Mouse (Mus musculus): ENCODE data around the gene Gjc3. TPM values are rescaled to one million over a fixed set of nuclear protein-coding genes. Genes with fewer than 3 reads are reported as not detected.

The Gjc3 gene
- polyA plus RNA-seq, 1 experiment from 2014 or later, result 0.33 TPM

DNA sequence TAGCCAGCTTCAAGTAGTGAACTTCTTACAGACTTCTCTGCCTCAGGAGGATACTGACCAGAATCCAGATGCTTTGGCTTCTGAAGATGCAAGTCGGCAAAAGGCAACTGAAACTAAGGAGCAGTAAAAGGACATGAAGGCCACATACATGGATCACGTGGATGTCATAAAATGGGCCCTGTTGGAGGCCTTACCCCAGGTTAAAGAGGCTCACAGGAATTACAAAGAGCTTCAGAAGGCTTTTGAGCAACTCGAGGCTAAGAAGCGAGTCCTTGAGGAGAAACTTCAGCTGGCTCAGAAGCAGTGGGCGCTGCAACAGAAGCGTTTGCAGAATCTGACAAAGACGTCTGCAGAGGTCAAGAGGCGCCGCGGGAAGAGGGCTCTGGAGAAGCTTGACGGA is 34.5 kb downstream of the Gjc3 start:
- Histone ChIP-seq H3K9me3 (ENCODE audit: control insufficient read depth, low read length) (no peaks in the 10 kb centered on the region), H3K27me3 (replicated peaks; ENCODE audit: control insufficient read depth, insufficient read depth, low read length) (no peaks in the 10 kb centered on the region; the same call in 1 of the 2 replicates), H3K9ac (replicated peaks; ENCODE audit: low read depth, low read length) (no peak overlapping the region), H3K4me2 (ENCODE audit: low read length) (no peak overlapping the region), H3K4me1 (replicated peaks; ENCODE audit: control insufficient read depth, insufficient read depth, low read length) (no peaks in the 10 kb centered on the region), H3K36me3 (ENCODE audit: control insufficient read depth, insufficient read depth) (no peaks in the 10 kb centered on the region), H3K4me3 (replicated peaks; ENCODE audit: low read length) (no peak overlapping the region), H3K27ac (ENCODE audit: low read length) (no peak overlapping the region)
- no peak for ATAC-seq
- WGBS, result 80% methylated on average over 11 of the region's 11 CpGs

DNA sequence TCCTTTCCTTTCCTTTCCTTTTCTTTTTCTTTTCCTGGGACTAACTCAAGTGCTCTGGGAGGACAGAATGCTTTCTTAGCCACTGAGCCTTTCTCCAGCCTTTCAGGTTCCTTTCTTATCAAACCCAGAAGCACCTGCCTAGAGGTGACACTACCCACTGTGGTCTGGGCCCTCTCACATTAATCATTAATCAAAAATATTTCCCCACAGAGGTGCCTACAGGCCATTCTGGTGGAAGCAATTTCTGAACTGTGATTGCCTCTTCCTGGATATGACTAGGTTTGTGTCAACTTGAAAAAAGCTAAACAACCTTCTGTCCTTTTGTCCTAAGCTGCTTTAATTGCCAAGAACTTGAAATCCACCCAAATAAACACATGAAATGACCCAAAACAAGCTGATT is 40.7 kb downstream of the Gjc3 start:
- Histone ChIP-seq H3K36me3 (ENCODE audit: control insufficient read depth, insufficient read depth) (no peaks in the 10 kb centered on the region), H3K4me1 (replicated peaks; ENCODE audit: control insufficient read depth, insufficient read depth, low read length) (no peaks in the 10 kb centered on the region), H3K9ac (replicated peaks; ENCODE audit: low read depth, low read length) (no peak overlapping the region), H3K4me2 (ENCODE audit: low read length) (no peak overlapping the region), H3K27ac (ENCODE audit: low read length) (no peak overlapping the region), H3K4me3 (replicated peaks; ENCODE audit: low read length) (no peak overlapping the region), H3K9me3 (ENCODE audit: control insufficient read depth, low read length) (no peaks in the 10 kb centered on the region), H3K27me3 (replicated peaks; ENCODE audit: control insufficient read depth, insufficient read depth, low read length) (no peaks in the 10 kb centered on the region)
- no peak for ATAC-seq

DNA sequence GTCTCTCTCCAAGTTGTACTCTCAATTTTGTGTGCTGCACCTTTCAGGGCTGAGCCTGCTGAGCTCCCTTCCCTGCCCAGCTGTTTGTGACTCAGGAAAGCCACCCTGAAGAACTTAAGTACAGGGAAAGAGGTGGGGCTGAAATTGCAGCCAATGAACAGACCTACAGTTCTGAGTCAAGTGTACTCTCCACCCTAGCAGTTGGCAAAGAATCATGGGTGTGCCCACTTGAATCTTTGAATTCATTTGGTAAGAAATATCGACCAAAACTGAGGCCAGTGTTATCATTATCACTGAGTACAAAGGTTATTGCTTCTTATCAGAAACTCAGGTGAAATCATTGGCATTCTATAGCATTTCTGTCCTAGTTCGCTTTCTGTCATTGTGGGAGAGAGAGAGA is 41.4 kb downstream of the Gjc3 start, which contains the start of gene Cyp3a13:
Gene Cyp3a13 (minus strand): TSS at position 88 of the 400 bp plus-strand sequence.
- 60% methylated on average over 2 of the region's 2 CpGs for WGBS
- Histone ChIP-seq H3K36me3 (ENCODE audit: control insufficient read depth, insufficient read depth) (no peaks in the 10 kb centered on the region), H3K9me3 (ENCODE audit: control insufficient read depth, low read length) (no peaks in the 10 kb centered on the region), H3K4me1 (replicated peaks; ENCODE audit: control insufficient read depth, insufficient read depth, low read length) (no peaks in the 10 kb centered on the region), H3K4me3 (replicated peaks; ENCODE audit: low read length) (no peak within 1 kb of the TSS), H3K9ac (replicated peaks; ENCODE audit: low read depth, low read length) (no peak within 1 kb of the TSS), H3K27ac (ENCODE audit: low read length) (no peak within 1 kb of the TSS), H3K27me3 (replicated peaks; ENCODE audit: control insufficient read depth, insufficient read depth, low read length) (no peaks in the 10 kb centered on the region), H3K4me2 (ENCODE audit: low read length) (no peak within 1 kb of the TSS)
- ATAC-seq, result no peak

DNA sequence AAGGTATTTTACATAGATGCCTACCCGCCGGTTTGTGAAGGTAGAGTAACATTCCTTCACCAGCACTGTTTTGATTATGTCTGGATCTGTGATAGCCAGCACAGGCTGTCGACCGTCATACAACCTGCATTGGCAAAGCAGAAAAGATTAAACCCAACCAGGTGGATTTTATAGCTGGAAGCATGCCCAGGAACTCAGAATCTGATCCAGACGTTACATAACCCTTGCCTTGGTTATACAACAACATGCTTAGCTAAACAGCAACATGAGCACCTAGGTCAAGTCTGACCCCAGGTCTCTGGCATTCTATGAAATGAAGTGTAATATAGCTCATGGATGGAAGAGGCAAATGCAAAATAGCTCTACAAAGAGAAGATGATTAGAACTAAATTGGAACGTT is 47.3 kb downstream of the Gjc3 start:
- no peak overlapping the region for H3K4me2 ChIP-seq (ENCODE audit: low read length)
- no peaks in the 10 kb centered on the region for H3K36me3 ChIP-seq (ENCODE audit: control insufficient read depth, insufficient read depth)
- H3K9me3 ChIP-seq (ENCODE audit: control insufficient read depth, low read length), result no peaks in the 10 kb centered on the region
- no peaks in the 10 kb centered on the region for H3K27me3 ChIP-seq (replicated peaks; ENCODE audit: control insufficient read depth, insufficient read depth, low read length)
- H3K9ac ChIP-seq (replicated peaks; ENCODE audit: low read depth, low read length), result no peak overlapping the region
- WGBS, result 80% methylated on average over 6 of the region's 6 CpGs
- no peak overlapping the region for H3K4me3 ChIP-seq (replicated peaks; ENCODE audit: low read length)
- ATAC-seq, result no peak
- no peaks in the 10 kb centered on the region for H3K4me1 ChIP-seq (replicated peaks; ENCODE audit: control insufficient read depth, insufficient read depth, low read length)
- no peak overlapping the region for H3K27ac ChIP-seq (ENCODE audit: low read length)

DNA sequence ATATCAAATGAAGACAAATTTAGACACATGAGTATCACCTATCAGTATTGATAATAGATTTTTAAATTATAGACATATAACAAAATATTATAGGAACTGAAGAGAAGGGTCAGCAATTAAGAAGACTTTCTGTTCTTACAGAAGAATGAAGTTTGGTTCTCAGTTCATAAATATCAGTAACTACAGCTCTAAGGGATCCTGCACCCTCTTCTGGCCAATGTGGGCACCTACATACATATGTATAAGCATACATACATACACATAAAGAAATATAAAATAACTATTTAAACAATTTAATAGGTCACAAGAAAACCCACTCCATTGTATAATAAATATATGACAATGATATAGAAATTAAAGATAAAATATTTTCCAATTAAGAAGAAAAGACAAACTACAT is 48.4 kb downstream of the Gjc3 start:
- Histone ChIP-seq H3K9ac (replicated peaks; ENCODE audit: low read depth, low read length) (no peak overlapping the region), H3K36me3 (ENCODE audit: control insufficient read depth, insufficient read depth) (no peaks in the 10 kb centered on the region), H3K9me3 (ENCODE audit: control insufficient read depth, low read length) (no peaks in the 10 kb centered on the region), H3K27ac (ENCODE audit: low read length) (no peak overlapping the region), H3K4me1 (replicated peaks; ENCODE audit: control insufficient read depth, insufficient read depth, low read length) (no peaks in the 10 kb centered on the region), H3K27me3 (replicated peaks; ENCODE audit: control insufficient read depth, insufficient read depth, low read length) (no peaks in the 10 kb centered on the region), H3K4me3 (replicated peaks; ENCODE audit: low read length) (no peak overlapping the region), H3K4me2 (ENCODE audit: low read length) (no peak overlapping the region)
- no peak for ATAC-seq

DNA sequence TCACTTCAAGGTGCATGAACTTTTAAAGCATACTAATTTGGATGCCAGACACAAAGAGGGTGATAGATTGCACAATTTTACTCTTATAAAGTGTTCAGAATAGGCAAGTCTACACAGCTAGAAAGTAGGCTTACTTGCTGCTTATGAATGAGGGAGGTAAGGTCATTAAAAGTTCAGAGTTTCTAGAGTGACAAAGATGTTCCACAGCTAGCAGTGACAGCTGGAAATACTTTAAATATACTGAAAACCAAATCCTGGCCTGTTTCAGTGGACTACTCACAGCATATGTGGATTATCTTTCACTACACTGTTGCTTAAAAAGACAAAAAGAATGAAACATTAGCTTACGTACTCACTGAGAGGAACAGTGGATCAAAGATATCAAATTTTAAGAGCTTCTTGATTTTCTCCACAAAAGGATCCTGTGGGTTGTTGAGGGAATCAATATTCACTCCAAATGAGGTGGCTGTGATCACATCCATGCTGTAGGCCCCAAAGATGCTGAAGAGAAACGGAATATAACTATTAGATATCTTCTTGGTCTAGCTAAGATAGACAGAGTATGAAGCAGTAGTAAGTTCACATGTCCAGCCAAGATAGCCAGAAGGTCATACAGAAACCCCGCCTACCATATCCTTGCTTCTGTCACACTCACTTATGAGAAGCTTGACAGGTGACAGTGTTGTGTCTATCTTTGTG is 53.2 kb downstream of the Gjc3 start:
- WGBS, result 90% methylated on average over 3 of the region's 3 CpGs
- H3K9me3 ChIP-seq (ENCODE audit: control insufficient read depth, low read length), result no peaks in the 10 kb centered on the region
- H3K27ac ChIP-seq (ENCODE audit: low read length), result no peak overlapping the region
- no peaks in the 10 kb centered on the region for H3K36me3 ChIP-seq (ENCODE audit: control insufficient read depth, insufficient read depth)
- H3K4me3 ChIP-seq (replicated peaks; ENCODE audit: low read length), result no peak overlapping the region
- ATAC-seq, result no peak
- no peak overlapping the region for H3K9ac ChIP-seq (replicated peaks; ENCODE audit: low read depth, low read length)
- H3K27me3 ChIP-seq (replicated peaks; ENCODE audit: control insufficient read depth, insufficient read depth, low read length), result no peaks in the 10 kb centered on the region
- no peak overlapping the region for H3K4me2 ChIP-seq (ENCODE audit: low read length)
- no peaks in the 10 kb centered on the region for H3K4me1 ChIP-seq (replicated peaks; ENCODE audit: control insufficient read depth, insufficient read depth, low read length)

Other genes with a start within 250 kb of the Gjc3 start
- gene Nyap1, start 221.5 kb downstream of the Gjc3 start, polyA plus RNA-seq (2015; fragmentation: Nextera tagmentation; extraction: Ambion mirVana), result 52.3 and 59.8 TPM in 2 replicates
- gene Tsc22d4, start 217.4 kb downstream of the Gjc3 start, polyA plus RNA-seq (2015; fragmentation: Nextera tagmentation; extraction: Ambion mirVana), result 69.1 and 72.2 TPM in 2 replicates
- gene Ppp1r35, start 184.2 kb downstream of the Gjc3 start, polyA plus RNA-seq (2015; fragmentation: Nextera tagmentation; extraction: Ambion mirVana), result 28.7 and 34.4 TPM in 2 replicates
- gene Mepce, start 175.4 kb downstream of the Gjc3 start, polyA plus RNA-seq (2015; fragmentation: Nextera tagmentation; extraction: Ambion mirVana), result 10.2 and 11.9 TPM in 2 replicates
- 11.1 and 11.2 TPM in 2 replicates for gene Zcwpw1, start 175.3 kb downstream of the Gjc3 start, polyA plus RNA-seq (2015; fragmentation: Nextera tagmentation; extraction: Ambion mirVana)
- not detected in 2 replicates for gene Pilra, start 126.8 kb downstream of the Gjc3 start, polyA plus RNA-seq (2015; fragmentation: Nextera tagmentation; extraction: Ambion mirVana)
- gene Pilrb1, start 105.0 kb downstream of the Gjc3 start, polyA plus RNA-seq (2015; fragmentation: Nextera tagmentation; extraction: Ambion mirVana), result not detected in 2 replicates
- gene Pilrb2, start 91.3 kb downstream of the Gjc3 start, polyA plus RNA-seq (2015; fragmentation: Nextera tagmentation; extraction: Ambion mirVana), result not detected in 2 replicates
- gene Cyp3a13, start 41.5 kb downstream of the Gjc3 start, polyA plus RNA-seq (2015; fragmentation: Nextera tagmentation; extraction: Ambion mirVana), result not detected in 2 replicates
- gene Azgp1, start 18.4 kb upstream of the Gjc3 start, polyA plus RNA-seq (2015; fragmentation: Nextera tagmentation; extraction: Ambion mirVana), result not detected in 2 replicates
- not detected in 2 replicates for gene Smok3a, start 58.2 kb upstream of the Gjc3 start, polyA plus RNA-seq (2015; fragmentation: Nextera tagmentation; extraction: Ambion mirVana)
- gene Smok3b, start 58.3 kb upstream of the Gjc3 start, polyA plus RNA-seq (2015; fragmentation: Nextera tagmentation; extraction: Ambion mirVana), result not detected in 2 replicates
- not detected in 2 replicates for gene Smok3c, start 90.1 kb upstream of the Gjc3 start, polyA plus RNA-seq (2015; fragmentation: Nextera tagmentation; extraction: Ambion mirVana)
- gene Zkscan1, start 122.0 kb upstream of the Gjc3 start, polyA plus RNA-seq (2015; fragmentation: Nextera tagmentation; extraction: Ambion mirVana), result 31.2 and 34.2 TPM in 2 replicates
- 117 and 118 TPM in 2 replicates for gene Zscan21, start 153.8 kb upstream of the Gjc3 start, polyA plus RNA-seq (2015; fragmentation: Nextera tagmentation; extraction: Ambion mirVana)
- gene Zfp113, start 192.6 kb upstream of the Gjc3 start, polyA plus RNA-seq (2015; fragmentation: Nextera tagmentation; extraction: Ambion mirVana), result 39.4 and 43.9 TPM in 2 replicates
- gene Cops6, start 198.0 kb upstream of the Gjc3 start, polyA plus RNA-seq (2015; fragmentation: Nextera tagmentation; extraction: Ambion mirVana), result 281 and 305 TPM in 2 replicates
- 27.8 and 31.9 TPM in 2 replicates for gene Ap4m1, start 208.9 kb upstream of the Gjc3 start, polyA plus RNA-seq (2015; fragmentation: Nextera tagmentation; extraction: Ambion mirVana)
- gene Mcm7, start 209.3 kb upstream of the Gjc3 start, polyA plus RNA-seq (2015; fragmentation: Nextera tagmentation; extraction: Ambion mirVana), result 173 and 191 TPM in 2 replicates
- gene Taf6, start 224.4 kb upstream of the Gjc3 start, polyA plus RNA-seq (2015; fragmentation: Nextera tagmentation; extraction: Ambion mirVana), result 83.2 and 87.6 TPM in 2 replicates
- gene Cnpy4, start 224.4 kb upstream of the Gjc3 start, polyA plus RNA-seq (2015; fragmentation: Nextera tagmentation; extraction: Ambion mirVana), result 39.8 and 40.8 TPM in 2 replicates
- 12.9 and 13.2 TPM in 2 replicates for gene Mblac1, start 231.2 kb upstream of the Gjc3 start, polyA plus RNA-seq (2015; fragmentation: Nextera tagmentation; extraction: Ambion mirVana)